Mouse (Mus musculus) midbrain, embryonic 12.5 days (tissue): ENCODE results near the gene Cyp8b1. TPM values are rescaled to one million over a fixed set of nuclear protein-coding genes. Genes with fewer than 3 reads are reported as not detected.

Source experiments
- polyA plus RNA-seq: library from polyadenylated mRNA; unstranded; fragments of >200 nt; fragmentation: Nextera tagmentation; extraction: Ambion mirVana; gene quantifications from 2 replicates; pipeline ENCODE4 v1.2.1, GENCODE M21; 2016

Cyp8b1 gene
- polyA plus RNA-seq, 1 experiment from 2014 or later, result not detected

Other genes starting within 250 kb of the Cyp8b1 start
- 25.9 and 29.5 TPM in 2 replicates for gene Sec22c, start 210.8 kb downstream of the Cyp8b1 start, polyA plus RNA-seq
- 107 TPM in 2 replicates for gene Ss18l2, start 206.0 kb downstream of the Cyp8b1 start, polyA plus RNA-seq
- gene Nktr, start 197.1 kb downstream of the Cyp8b1 start, polyA plus RNA-seq, result 73.6 and 75.3 TPM in 2 replicates
- 10.9 and 13.3 TPM in 2 replicates for gene Zfp651, start 157.0 kb downstream of the Cyp8b1 start, polyA plus RNA-seq
- 0.14 TPM in 1 of 2 replicates, not detected in the other for gene Klhl40, start 138.7 kb downstream of the Cyp8b1 start, polyA plus RNA-seq
- gene Hhatl, start 123.8 kb downstream of the Cyp8b1 start, polyA plus RNA-seq, result not detected in 2 replicates
- 3.2 and 4.3 TPM in 2 replicates for gene Ccdc13, start 76.8 kb downstream of the Cyp8b1 start, polyA plus RNA-seq
- 142 TPM in 2 replicates for gene Higd1a, start 57.9 kb downstream of the Cyp8b1 start, polyA plus RNA-seq
- 1.1 and 1.4 TPM in 2 replicates for gene Ackr2, start 17.9 kb downstream of the Cyp8b1 start, polyA plus RNA-seq
- 0.92 and 1.0 TPM in 2 replicates for gene Fam198a, start 34.7 kb upstream of the Cyp8b1 start, polyA plus RNA-seq
- gene Pomgnt2, start 80.8 kb upstream of the Cyp8b1 start, polyA plus RNA-seq, result 15.3 and 15.4 TPM in 2 replicates
- gene Snrk, start 201.0 kb upstream of the Cyp8b1 start, polyA plus RNA-seq, result 57.7 and 59.2 TPM in 2 replicates